Mouse (Mus musculus): Measurements from ENCODE around the gene Hydin. TPM values are rescaled to one million over a fixed set of nuclear protein-coding genes. Genes with fewer than 3 reads are reported as not detected.
A peak's percentile ranks its signal among the peaks of the same experiment; 100 is the strongest.
"Not testable (repeated sequence)": the region's sequence is repeated elsewhere in the genome, so short reads cannot be mapped to it uniquely, and the experiment has no call there.

The Hydin gene
- total RNA-seq, 2 experiments from 2014 or later: 0.46 to 0.64 TPM

DNA sequence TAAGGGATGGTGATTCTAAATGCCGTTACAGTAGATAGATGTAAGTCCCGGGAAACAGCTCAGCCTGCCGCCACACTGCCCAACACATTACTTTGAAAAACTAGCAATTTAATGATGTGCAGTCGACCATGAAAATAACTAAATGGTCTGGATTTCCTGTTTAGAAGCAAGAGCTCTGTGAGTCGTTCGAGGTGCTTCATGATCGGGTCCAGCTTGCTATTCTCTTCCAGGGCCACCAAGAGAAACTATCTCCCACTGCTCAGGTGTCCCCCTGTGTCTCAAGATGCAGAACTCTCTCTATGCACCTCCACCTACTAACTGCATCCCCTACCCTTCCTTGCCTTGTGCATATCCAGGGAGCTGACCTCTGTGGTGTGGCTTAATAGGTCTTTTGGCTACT, 66.6 kb downstream of the Hydin start:
- intact Hi-C loops (cut with DNase I): no loop called here

DNA sequence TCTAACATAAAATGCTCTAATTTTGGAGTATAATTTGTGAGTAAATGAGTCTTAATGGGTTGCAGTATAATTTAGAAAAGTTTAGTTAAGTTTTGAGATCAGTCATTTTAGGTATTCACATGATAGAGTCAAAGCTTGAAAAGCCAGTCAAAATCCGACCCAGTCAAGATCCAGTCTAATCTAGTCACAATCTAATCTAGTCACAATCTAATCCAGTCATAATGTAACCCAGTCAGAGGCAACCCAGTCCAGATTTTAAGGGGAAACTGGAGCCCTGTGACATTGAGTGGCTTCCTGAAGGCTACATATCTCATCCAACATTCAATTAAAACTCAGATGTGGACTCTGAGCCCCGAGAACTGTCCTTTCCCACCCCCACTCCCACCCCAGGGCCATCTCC, 72.7 kb downstream of the Hydin start:
- DNase-seq: no peak
- intact Hi-C loops (cut with DNase I): no loop called here

More for the DNA sequence above, 66.6 kb downstream of the Hydin start:
- DNase-seq: no peak

DNA sequence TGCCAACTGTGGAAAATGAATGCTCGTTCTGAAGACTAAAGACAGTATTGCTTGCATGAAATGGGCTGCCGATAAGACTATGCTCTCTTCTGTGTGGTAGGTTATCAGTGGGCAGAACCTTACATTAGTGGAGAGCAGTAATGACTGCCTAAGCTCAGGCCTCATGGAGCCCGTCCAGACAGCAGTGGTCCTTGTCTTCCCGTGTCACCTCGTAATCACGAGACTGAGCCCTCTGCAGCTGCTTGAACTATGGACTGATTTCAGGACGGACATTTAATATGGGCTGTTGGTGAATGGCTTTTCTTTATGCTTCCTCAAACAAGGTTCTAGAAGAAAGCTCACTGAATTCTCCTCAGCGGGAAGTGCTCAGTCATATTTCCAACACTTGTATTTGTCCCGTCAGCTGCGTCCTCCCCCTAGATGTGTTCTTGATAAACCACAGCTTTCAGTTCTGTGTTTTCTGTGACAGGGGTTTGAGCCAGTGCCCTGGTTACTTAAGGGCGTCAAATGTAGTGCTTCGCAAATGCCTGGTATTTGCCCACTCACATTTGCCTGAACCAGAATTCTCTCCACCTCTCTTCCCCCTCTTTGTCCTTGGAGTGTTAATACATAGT, 73.4 kb downstream of the Hydin start:
- intact Hi-C loops (cut with DNase I): no loop called here
- DNase-seq: no peak

DNA sequence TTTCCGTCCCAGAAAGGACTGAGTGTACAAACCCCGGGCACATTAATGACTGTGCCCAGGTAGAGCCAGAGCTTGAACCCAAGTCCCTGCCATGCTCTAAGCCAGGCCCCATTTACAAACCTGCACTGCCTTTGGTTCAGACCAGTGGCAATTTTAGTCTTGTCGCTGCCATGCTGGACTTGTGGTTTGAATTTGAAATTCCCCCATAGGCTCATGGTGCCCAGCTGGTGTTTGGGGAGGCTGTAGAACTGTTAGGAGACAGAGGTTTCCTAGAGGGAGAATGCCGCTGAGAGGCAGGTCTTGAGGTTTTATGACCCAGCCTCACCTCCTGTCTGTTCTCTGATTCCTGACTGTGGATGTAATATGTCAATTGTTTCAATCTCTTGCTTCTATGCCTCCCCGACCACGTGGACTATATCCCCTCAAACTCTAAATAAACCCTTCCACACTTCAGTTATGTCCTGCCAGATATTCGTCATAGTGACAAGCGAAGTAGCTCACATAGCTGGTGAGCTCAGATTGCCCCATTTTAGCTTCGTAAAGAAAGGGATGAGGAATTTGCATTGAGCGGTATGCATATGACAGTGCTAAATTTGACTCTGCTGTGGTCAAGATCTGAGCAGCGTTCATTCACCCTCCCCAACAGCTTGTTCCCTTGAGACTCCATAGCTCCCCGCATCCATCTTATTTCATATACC, 79.1 kb downstream of the Hydin start:
- intact Hi-C loops (cut with DNase I): no loop called here
- DNase-seq: no peak

DNA sequence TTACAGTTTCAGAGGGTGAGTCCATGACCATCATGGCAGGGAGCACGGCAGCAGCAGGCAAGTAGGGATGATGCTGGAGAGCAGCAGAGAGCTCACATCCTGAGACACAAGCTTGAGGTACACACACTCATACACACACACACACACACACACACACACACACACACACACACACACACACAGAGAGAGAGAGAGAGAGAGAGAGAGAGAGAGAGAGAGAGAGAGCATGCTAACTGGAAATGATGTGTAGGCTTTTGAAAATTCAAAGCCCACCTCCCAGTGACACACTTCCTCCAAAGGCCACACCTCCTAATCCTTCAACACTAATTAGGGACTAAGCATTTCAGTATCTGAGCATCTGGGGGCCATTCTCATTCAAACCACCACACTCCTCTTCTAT, 80.1 kb downstream of the Hydin start:
- intact Hi-C loops (cut with DNase I): no loop called here
- DNase-seq: no peak

DNA sequence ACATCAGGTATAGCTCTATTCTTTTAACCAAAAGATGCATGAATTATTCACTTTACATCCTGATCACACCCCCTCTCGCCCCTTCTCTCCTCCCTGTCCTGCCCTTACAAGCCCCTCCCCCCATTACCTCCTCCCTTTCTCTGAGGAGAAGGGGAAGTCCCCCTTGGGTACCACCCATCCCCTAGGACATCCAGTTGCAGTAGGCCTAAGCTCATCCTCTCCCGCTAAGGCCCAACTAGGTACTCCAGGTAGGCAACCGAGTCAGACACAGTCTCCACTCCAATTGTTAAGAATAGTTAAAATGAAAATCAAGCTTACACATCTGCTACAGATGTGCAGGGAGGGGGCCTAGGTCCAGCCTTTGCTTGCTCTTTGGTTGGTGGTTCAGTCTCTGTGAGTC, 83.9 kb downstream of the Hydin start:
- no peak for DNase-seq
- intact Hi-C loops (cut with DNase I): no loop called here

DNA sequence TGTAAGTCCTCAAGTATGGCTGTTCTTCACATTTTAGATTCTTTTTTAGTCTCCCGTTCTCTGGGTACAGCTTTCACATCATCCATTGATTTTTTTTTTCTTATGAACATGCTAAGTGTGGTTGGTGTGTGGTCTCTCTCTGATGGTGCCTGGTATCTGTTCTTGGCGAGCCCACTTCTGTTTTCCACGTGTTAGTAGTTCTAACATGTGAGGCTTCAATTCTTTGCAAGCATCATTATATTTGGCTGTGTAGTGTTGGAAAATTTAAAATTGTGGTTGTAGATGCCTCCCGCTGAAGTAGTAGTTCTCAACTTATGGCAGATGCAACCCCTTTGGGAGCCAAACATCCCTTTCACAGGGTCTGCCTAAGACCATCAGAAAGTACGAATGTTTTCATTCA, 85.1 kb downstream of the Hydin start:
- DNase-seq: no peak
- intact Hi-C loops (cut with DNase I): no loop called here

DNA sequence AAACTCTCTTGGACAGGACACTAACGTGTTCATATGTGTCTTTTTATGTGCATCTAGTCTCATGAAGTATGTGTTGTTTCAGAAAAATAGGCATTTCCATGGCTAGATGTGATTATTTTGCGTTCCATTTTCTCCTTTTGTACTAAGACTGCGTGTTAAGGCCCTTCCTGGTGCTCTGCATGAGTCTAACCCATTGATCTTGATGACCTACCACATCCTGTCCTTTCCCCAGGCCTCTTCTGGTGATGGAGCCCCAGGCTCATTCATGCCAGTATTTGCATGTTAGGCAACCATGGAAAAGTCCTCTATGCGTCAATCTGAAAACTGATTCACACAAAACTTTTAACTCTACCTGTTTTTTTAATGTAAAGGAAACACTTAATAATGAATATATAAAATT, 96.2 kb downstream of the Hydin start:
- no peak for DNase-seq
- intact Hi-C loops (cut with DNase I): no loop called here

DNA sequence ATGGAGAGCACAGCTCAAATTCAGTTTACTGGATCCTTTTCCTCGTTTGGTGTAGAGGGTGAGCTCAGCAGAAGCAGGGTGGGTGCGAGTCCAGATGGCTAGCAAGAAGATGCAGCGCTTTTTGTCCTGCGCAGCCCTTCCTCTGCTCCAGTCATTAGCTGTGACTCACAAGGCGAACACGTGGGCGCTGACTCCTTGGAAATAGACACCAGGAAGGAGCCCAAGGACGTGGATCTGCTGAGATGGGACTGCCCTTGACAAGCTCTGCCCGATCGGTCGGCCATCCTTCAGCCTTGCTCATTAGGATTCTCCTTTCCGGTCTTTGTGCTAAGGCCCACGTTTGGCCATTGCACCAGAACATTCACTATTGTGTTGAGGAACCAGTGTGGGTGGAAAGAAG, 106.1 kb downstream of the Hydin start:
- DNase-seq: no peak

DNA sequence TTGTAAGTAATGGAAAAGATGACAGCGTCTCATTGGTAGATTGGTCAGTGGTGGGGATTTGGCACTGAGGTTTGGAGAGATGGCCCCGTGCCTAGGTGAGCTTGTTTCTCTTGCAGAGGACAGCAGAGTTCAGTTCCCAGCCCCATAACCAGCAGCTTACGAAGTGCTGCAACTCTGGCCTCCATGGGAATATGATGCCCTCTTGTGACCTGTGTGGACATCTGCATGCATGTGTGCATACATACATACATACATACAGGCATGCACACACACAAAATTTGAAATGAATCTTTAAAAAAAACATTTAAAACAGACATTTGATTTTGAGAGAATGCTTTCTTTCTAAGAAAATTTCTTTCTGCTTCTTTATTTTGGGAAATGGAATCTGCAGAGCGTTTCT, 106.9 kb downstream of the Hydin start:
- no peak for DNase-seq
- intact Hi-C loops (cut with DNase I): no loop called here

More for the DNA sequence above, 106.1 kb downstream of the Hydin start:
- intact Hi-C loops (cut with DNase I): no loop called here

DNA sequence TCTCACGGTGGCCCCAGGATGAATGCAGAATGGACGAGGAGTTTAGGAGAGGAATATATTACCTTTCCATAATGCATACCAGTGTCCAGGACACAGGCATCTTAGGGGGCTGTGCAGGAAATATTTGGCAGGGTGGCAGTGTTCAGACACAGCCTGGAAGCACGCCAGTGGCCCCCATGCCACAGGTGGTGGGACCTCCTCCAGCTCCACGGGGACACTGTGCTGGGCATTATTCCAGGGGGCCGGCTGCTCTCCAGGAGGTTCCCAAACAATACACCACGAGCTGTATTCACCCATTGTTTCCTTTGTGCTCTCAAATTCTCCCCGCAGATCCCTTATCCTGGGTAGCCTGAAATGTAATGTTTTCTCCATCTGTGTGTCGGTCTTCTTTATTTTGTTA, 116.0 kb downstream of the Hydin start:
- intact Hi-C loops (cut with DNase I): no loop called here
- peak; percentile 49 for DNase-seq

DNA sequence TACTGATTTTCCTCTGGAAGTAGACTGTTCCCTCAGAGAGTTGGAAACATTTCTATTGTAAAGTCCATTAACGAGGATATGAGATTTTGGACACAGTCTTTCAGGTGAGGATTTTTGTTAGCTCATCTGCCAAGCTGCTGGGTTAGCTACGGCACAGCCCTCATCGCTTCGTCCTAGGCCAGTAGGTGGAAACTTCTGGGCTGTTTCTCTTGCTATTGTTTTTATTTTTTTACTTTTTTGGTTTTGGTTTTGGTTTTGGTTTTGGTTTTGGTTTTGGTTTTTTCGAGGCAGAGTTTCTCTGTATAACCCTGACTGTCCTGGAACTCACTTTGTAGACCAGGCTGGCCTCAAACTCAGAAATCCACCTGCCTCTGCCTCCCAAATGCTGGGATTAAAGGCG, 117.9 kb downstream of the Hydin start:
- intact Hi-C loops (cut with DNase I); DNase-seq: not testable (repeated sequence)

DNA sequence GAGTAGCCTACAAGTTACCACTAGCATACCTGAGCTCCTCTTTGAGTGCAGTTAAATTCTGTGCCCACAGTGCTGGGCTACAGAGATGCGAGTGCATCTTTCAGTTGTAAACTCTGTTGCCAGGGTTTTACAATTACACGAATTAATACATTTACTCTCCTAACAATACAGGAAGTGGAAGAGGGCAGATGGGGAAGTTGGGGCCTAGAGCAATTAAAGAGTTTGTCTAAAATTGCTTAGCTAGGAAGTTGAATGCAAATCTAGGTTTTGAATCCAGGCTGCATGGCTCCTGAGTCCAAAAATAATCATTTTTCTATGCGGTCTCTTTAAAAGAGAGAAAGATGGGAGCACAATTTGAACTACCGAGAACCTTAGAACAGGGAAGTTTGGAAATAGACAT, 128.9 kb downstream of the Hydin start:
- intact Hi-C loops (cut with DNase I): no loop called here

DNA sequence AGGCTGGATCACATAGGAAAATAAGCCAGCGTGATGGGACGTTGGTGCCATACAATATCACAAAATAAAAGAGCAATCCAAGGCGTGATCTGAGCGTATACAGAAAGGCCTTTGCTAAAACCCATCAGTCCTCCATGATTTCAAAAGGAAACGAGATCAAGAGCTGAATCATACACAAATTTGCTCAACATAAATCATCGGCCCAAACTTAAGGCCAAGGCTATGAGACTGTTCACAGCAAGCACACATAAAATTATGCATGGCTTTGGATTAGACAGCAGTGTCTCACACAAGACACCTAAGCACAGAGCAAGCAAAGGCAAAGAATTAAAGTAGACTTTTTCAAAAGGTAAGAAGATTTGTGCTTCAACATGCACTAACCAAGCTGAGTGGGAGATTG, 133.8 kb downstream of the Hydin start:
- intact Hi-C loops (cut with DNase I): no loop called here
- no peak for DNase-seq

More for the DNA sequence above, 128.9 kb downstream of the Hydin start:
- DNase-seq: no peak

DNA sequence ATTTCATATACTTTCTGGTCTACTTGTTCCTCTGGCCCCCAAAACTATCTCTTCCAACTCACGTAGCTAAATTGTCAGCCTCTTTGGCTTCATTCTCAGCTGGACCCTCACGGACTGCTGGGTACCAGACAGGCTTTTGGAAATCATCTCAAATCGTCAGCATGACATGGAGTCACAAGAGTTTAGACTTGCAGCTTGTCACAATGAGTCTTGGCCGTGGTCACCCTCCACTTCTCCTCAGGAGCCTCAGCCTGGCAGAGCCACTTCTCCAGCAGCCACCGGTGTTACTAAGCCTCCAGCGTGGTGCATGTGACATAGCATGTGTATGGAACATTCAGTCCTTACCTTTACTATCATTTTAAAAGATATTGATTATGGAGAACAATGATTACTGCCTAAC, 135.5 kb downstream of the Hydin start:
- peak; percentile 20 for DNase-seq
- intact Hi-C loops (cut with DNase I): no loop called here

DNA sequence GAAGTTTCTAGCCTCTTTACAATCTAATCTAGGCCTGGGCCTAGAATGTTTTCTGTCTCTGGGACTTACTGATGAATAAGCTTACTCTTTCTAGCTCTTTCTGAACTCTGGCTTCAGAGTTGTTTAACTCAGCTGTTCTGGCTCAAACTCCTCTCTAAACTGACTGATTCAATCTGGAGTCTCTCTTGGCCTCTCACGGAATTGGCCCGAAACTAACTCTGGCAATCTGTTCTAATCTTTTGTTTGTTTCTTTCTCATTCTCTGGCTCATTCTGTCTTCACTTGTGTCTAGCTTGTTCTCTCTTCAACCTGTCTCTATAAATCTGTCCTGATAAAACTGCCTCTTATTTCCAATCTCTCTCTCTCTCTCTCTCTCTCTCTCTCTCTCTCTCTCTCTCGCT, 137.7 kb downstream of the Hydin start:
- no peak for DNase-seq
- intact Hi-C loops (cut with DNase I): no loop called here

DNA sequence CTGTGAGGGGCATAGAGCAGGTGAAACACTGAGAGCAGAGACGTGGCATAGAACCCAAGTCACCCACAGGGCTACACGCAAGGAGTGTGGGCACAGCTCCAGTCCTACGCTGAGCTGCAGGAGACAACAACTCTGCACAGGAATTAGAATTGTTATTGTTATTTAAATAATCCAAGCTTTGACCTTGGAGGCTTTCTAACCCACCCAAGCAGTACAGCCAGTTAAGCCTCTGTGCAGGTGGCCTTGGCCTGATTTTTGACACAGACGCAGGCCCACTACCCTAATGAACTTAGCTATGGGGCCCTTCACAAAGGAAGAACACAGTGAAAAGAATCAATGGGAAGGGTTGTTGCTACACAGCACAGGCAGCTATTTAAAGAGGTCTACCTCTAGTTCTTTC, 148.3 kb downstream of the Hydin start:
- intact Hi-C loops (cut with DNase I): no loop called here

DNA sequence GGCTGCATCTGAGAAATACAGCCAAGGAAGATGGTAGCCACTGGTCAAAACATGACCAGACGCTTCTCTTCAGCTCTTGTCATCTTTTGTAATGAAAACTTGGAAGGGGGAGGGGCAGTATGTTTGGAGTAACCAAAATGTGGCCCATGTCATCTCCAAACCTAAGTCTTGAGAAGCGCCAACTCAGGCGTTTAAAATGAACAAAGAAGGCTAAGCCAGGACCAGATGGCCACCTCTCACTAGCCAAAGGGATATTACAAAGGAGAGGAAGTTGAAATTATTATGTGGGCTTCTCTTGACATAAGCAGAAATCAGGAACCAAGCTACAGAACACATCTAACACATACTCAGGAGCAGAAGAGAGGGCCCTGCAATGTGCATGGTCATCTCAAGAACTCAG, 150.2 kb downstream of the Hydin start:
- intact Hi-C loops (cut with DNase I): no loop called here
- no peak for DNase-seq

More for the DNA sequence above, 148.3 kb downstream of the Hydin start:
- DNase-seq: no peak

DNA sequence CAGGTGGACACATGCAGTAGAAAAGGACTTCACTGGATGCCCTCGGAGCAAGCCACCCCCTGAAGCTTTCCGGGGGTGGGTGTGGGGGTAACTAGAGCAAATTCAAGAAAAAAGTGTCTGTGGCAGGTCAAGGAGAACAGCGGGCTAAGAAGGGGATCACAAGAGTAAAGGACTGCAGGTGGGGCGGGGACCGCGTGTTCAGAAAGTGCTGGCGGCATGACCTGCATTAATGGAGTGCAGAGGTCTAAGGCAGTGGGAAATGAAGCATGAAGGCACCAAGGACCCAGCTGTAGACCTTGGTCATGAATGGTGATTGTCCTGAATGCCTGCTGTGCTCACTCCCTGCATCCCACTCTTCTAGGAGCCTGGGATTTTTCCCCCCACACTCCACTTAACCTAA, 151.0 kb downstream of the Hydin start:
- intact Hi-C loops (cut with DNase I): no loop called here
- DNase-seq: no peak

DNA sequence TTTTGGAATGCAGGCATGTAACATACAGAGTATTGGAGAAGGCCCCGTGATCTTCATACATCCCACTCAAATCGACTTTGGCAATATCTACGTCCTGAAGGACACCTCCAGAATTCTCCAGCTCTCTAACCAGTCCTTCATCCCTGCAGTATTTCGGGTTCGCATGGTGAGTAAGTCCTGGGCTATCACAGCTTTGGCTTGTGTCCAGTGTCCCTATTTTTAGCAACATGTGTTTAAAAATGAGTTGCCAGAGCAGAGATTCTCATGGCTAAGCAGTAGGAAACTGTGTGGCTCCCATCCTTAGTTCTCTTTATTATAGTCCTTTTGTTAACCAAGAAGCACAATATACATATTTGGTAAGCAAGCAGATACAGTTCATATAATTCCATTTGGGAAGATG, 152.9 kb downstream of the Hydin start:
- no peak for DNase-seq
- intact Hi-C loops (cut with DNase I): no loop called here

DNA sequence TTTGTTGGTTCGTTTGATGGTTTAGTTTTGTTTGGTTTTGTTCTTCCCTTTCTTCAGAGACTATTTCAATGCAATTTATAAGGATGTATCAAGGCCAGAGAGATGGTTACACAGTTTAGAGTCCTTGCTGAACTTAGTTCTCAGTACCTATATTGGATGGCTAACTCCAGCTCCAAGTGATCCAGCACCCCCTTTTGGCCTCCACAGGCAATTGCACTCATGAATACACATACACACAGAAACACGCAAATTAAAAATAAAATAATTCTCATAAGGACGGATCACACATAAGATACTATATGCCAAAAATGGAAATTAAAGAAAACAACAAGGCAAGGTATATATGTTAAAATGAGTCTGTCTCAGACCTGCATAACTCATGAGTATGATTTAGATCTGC, 153.4 kb downstream of the Hydin start:
- no peak for DNase-seq

DNA sequence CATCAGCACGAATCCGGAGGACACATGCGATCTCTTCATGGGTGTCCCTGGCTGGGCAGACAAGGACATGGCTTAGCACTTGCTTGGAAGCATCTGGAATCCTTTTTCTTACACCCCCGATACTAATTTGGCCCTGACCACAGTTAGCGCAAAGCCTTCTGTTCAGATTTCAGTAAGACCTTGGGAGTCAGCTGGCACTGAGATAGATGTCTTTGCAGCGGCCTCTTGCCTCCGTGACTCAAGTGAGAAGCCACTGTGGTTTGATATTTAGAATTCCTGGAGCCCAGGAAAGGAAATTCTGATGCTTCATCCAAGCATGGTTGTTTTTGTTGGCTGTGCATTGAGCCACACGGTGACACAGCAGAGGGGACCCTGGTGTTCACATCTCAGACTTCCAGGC, 157.4 kb downstream of the Hydin start:
- intact Hi-C loops (cut with DNase I): no loop called here
- no peak for DNase-seq

More for the DNA sequence above, 153.4 kb downstream of the Hydin start:
- intact Hi-C loops (cut with DNase I): no loop called here

DNA sequence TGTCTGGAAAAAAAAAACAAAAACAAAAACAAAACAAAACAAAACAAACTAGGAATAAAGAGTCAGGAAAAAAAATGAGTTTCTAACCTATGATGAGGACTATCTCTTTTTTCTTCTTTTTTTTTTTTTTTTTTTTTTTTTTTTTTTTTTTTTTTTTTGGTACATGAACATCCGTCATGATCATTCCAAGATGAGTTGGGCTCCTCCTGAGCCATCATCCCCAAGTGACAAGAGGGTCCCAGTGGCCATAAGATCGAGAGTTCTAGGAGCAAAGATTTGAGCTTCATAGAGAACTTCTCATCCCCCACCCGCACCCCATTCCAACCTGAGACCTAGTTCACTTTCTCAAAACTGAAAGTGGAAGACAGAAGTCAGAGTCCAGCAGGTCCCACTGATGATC, 164.6 kb downstream of the Hydin start:
- DNase-seq: no peak
- intact Hi-C loops (cut with DNase I): no loop called here
